Mouse (Mus musculus): Measurements from ENCODE around the gene Armcx5.
"Not testable (repeated sequence)": the region's sequence is repeated elsewhere in the genome, so short reads cannot be mapped to it uniquely, and the experiment has no call there.

Armcx5 gene

GRCm38 (mm10) chrX:135795591-135796304 is 53.2 kb downstream of the Armcx5 start:
- peak; percentile 17 for DNase-seq (ENCODE audit: low read depth, low spot score)
- H3K36me3 ChIP-seq (ENCODE audit: control insufficient read depth, insufficient read depth, low read length, poor library complexity, severe bottlenecking); H3K27me3 ChIP-seq (ENCODE audit: control insufficient read depth, insufficient read depth, low read length, poor library complexity, severe bottlenecking): not testable (repeated sequence)

- not testable (repeated sequence) for H3K36me3 ChIP-seq (ENCODE audit: control insufficient read depth, insufficient read depth, low read length, poor library complexity, severe bottlenecking); H3K27me3 ChIP-seq (ENCODE audit: control insufficient read depth, insufficient read depth, low read length, poor library complexity, severe bottlenecking)
- DNase-seq (ENCODE audit: low read depth, low spot score) = peak; percentile 22
These were observed 54.0 kb downstream of the Armcx5 start for GRCm38 (mm10) chrX:135796305-135797211.
